Mouse (Mus musculus) erythroid progenitor cell, adult 5-6 weeks (primary cell): ENCODE data around the gene Lpgat1. TPM values are rescaled to one million over a fixed set of nuclear protein-coding genes. Genes with fewer than 3 reads are reported as not detected.

Source experiments
- ATAC-seq: replicated peaks from 2 replicates; pipeline ENCODE4 v1.8.0; 2016; ENCODE audit warnings: moderate number of reproducible peaks, mild to moderate bottlenecking, moderate TSS enrichment, inconsistent platforms; ENCODE audit not compliant: poor library complexity, low FRiP score, severe bottlenecking
- total RNA-seq, 2 experiments: library from RNA; stranded (forward) in 1 of 2; stranded (reverse) in 1 of 2; fragments of 150-400 nt in 1 of 2; fragments of 186-747, 209-891 nt in 1 of 2; gene quantifications; 2 replicates each; pipeline versions ENCODE4 v1.2.3 to v1.2.4; 2015 to 2017; ENCODE audit warnings: low replicate concordance in 2 of 2

Gene Lpgat1
- total RNA-seq (2015; ENCODE audit: low replicate concordance) (7.2 and 8.8 TPM in 2 replicates), total RNA-seq (2017; ENCODE audit: low replicate concordance) (5.2 and 8.7 TPM in 2 replicates)

- no peak for ATAC-seq
These were observed at the start of gene Lpgat1 for GRCm38 (mm10) chr1:191717601-191718498. Gene Lpgat1 (plus strand): TSS chr1:191717834.

GRCm38 (mm10) chr1:191668030-191668429, 49.6 kb upstream of the Lpgat1 start:
- ATAC-seq, result no peak

- ATAC-seq, result no peak
These were observed 43.6 kb upstream of the Lpgat1 start for GRCm38 (mm10) chr1:191674071-191674470.

- ATAC-seq, result no peak
These were observed 36.0 kb upstream of the Lpgat1 start for GRCm38 (mm10) chr1:191681633-191682032.

- ATAC-seq, result no peak
These were observed 30.1 kb upstream of the Lpgat1 start for GRCm38 (mm10) chr1:191687531-191687930.

- ATAC-seq, result no peak
These were observed 24.4 kb upstream of the Lpgat1 start for GRCm38 (mm10) chr1:191693231-191693630.

- no peak for ATAC-seq
These were observed 19.3 kb upstream of the Lpgat1 start for GRCm38 (mm10) chr1:191698253-191698795.

GRCm38 (mm10) chr1:191704535-191704934, 13.1 kb upstream of the Lpgat1 start:
- ATAC-seq, result no peak

GRCm38 (mm10) chr1:191706541-191707078, 11.0 kb upstream of the Lpgat1 start:
- ATAC-seq, result no peak

GRCm38 (mm10) chr1:191709811-191710210, 7.8 kb upstream of the Lpgat1 start:
- ATAC-seq, result no peak

- no peak for ATAC-seq
These were observed 5.3 kb upstream of the Lpgat1 start for GRCm38 (mm10) chr1:191712224-191712838.

- no peak for ATAC-seq
These were observed 3.8 kb upstream of the Lpgat1 start for GRCm38 (mm10) chr1:191713813-191714212.

GRCm38 (mm10) chr1:191715150-191715549, 2.5 kb upstream of the Lpgat1 start:
- no peak for ATAC-seq

GRCm38 (mm10) chr1:191717141-191717540, 493 bp upstream of the Lpgat1 start:
- no peak for ATAC-seq

- no peak for ATAC-seq
These were observed 1.1 kb downstream of the Lpgat1 start for GRCm38 (mm10) chr1:191718522-191719281.

- no peak for ATAC-seq
These were observed 1.7 kb downstream of the Lpgat1 start for GRCm38 (mm10) chr1:191719326-191719725.

GRCm38 (mm10) chr1:191720419-191720818, 2.8 kb downstream of the Lpgat1 start:
- ATAC-seq, result no peak

- no peak for ATAC-seq
These were observed 5.1 kb downstream of the Lpgat1 start for GRCm38 (mm10) chr1:191722706-191723105.

GRCm38 (mm10) chr1:191723675-191724074, 6.0 kb downstream of the Lpgat1 start:
- ATAC-seq, result no peak
